In the genomic region with DNA sequence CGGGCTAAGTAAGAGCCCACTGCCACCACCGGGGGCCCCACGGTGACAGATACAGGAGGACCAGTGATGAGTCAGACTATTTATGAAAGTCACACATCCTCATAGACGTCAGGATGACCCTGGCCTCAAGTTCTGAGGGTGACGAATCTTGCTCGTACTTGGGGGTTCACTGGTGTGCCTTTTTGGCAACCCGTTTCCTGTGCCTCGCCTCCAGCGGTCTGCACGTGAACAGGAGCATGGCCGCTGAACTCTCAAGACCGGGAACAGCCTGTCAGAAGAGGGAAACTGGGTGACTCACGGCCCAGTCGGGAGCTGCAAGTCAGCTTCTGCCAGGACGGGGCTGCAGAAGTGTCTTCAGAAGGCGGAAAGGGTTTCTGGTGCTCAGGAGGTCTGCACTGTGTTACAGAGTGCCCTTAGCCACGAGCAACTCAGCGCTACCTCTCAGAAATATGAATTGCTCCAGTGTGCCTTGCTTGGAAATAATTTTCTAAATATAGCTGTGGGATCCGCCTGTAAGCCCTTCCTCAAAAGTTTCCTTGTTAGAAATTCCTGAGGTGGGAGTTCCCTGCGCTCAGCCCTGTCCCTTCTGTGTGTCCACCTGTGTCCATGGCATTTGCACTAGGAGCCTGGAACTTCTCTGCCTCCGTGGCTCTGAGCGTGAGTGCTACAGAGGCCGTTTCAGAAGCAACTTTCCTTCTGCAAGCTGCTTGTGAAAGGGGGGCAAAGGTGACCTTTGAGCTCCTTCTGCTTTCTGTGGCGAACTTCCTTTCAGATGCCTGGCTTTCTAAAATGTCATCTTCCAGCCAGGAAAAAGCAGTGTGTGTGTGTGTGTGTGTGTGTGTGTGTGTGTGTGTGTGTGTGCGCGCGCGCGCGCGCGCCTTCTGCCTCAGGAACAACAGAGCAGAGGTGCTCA, we compare ENCODE assay signal across 8 mouse cellular contexts.
DNase-seq lines count a peak whose midpoint lies in the region; ATAC-seq and TF ChIP-seq lines count a peak whose summit lies in the region.

No protein-coding gene starts in this region.

- in situ Hi-C loops in Patski (cut with MboI; ENCODE audit: low pct_unique_long_range_greater_than_20kb), result no loop called here

- POLR2A ChIA-PET in Patski (lab: Charles Lee), result interaction anchor here (0.7 kb wide), 1 partner anchor 38 kb away, joined by 3 read pairs; no protein-coding TSS in a partner anchor

- peak; percentile 41; the same call in 1 of the 2 replicates for TF ChIP-seq EP300 in liver, postnatal 0 days (IDR thresholded peaks at IDR 0.05; ENCODE audit: low read depth)

- ATAC-seq in Patski, result peak; percentile 44
- ATAC-seq in forebrain, embryonic 16.5 days, result no peak
- peak; percentile 61 for ATAC-seq in intestine, embryonic 16.5 days
- peak; percentile 66 for ATAC-seq in liver, postnatal 0 days
- no peak for ATAC-seq in neural tube, embryonic 14.5 days (ENCODE audit: low read depth)
- no peak for ATAC-seq in erythroid progenitor cell, adult 5-6 weeks (replicated peaks; ENCODE audit: low FRiP score, poor library complexity, severe bottlenecking)

- no peak overlapping the region for H3K4me3 ChIP-seq in forebrain, embryonic 16.5 days (replicated peaks; ENCODE audit: low read length)
- peak overlapping the region; percentile 10; the same call in 1 of the 2 replicates for H3K4me3 ChIP-seq in intestine, embryonic 16.5 days (ENCODE audit: low read length)
- H3K4me3 ChIP-seq in liver, postnatal 0 days (ENCODE audit: low read depth, low read length), result no peak overlapping the region
- H3K4me3 ChIP-seq in neural tube, embryonic 14.5 days (ENCODE audit: low read depth, low read length), result no peak overlapping the region

- CTCF ChIA-PET in Patski (lab: Charles Lee), result interaction anchor here (1.0 to 8.7 kb wide), 4 partner anchors 10 to 134 kb away, joined by 3 to 71 read pairs (median 5); no protein-coding TSS in a partner anchor

- H3K4me1 ChIP-seq in forebrain, embryonic 16.5 days (replicated peaks; ENCODE audit: control insufficient read depth, insufficient read depth, low read length), result peaks cover 3% of the 10 kb centered on the region
- peaks cover 71% of the 10 kb centered on the region for H3K4me1 ChIP-seq in intestine, embryonic 16.5 days (ENCODE audit: control insufficient read depth, insufficient read depth, low read length)
- H3K4me1 ChIP-seq in liver, postnatal 0 days (ENCODE audit: insufficient read depth), result peaks cover 51% of the 10 kb centered on the region
- 0 out of 2 replicates have a peak, but pooled peaks cover 6% of the 10 kb centered on the region for H3K4me1 ChIP-seq in neural tube, embryonic 14.5 days (ENCODE audit: control insufficient read depth, insufficient read depth, low read length)

- no peaks in the 10 kb centered on the region for H3K27me3 ChIP-seq in Patski
- no peaks in the 10 kb centered on the region for H3K27me3 ChIP-seq in forebrain, embryonic 16.5 days (replicated peaks; ENCODE audit: control insufficient read depth, insufficient read depth, low read length)
- H3K27me3 ChIP-seq in intestine, embryonic 16.5 days (replicated peaks; ENCODE audit: control insufficient read depth, insufficient read depth, low read length), result no peaks in the 10 kb centered on the region
- H3K27me3 ChIP-seq in liver, postnatal 0 days (ENCODE audit: insufficient read depth, low read length), result no peaks in the 10 kb centered on the region
- H3K27me3 ChIP-seq in neural tube, embryonic 14.5 days (ENCODE audit: control insufficient read depth, insufficient read depth, low read length), result no peaks in the 10 kb centered on the region

- WGBS in forebrain, embryonic 16.5 days, result 81% methylated on average over 32 of the region's 32 CpGs
- WGBS in intestine, embryonic 16.5 days, result 28% methylated on average over 32 of the region's 32 CpGs
- 20% methylated on average over 32 of the region's 32 CpGs for WGBS in liver, postnatal 0 days (ENCODE audit: insufficient replicate concordance)
- 72% methylated on average over 32 of the region's 32 CpGs for WGBS in neural tube, embryonic 14.5 days

- H3K36me3 ChIP-seq in forebrain, embryonic 16.5 days (ENCODE audit: control insufficient read depth, insufficient read depth), result no peaks in the 10 kb centered on the region
- H3K36me3 ChIP-seq in intestine, embryonic 16.5 days (ENCODE audit: control insufficient read depth, insufficient read depth, low read length), result no peaks in the 10 kb centered on the region
- H3K36me3 ChIP-seq in liver, postnatal 0 days (replicated peaks; ENCODE audit: insufficient read depth, low read length), result no peaks in the 10 kb centered on the region
- H3K36me3 ChIP-seq in neural tube, embryonic 14.5 days (ENCODE audit: control insufficient read depth, insufficient read depth, low read length), result no peaks in the 10 kb centered on the region

- H3K27ac ChIP-seq in forebrain, embryonic 16.5 days (ENCODE audit: low read length), result peak overlapping the region; percentile 38; the same call in 1 of the 2 replicates
- peak overlapping the region; percentile 91 for H3K27ac ChIP-seq in intestine, embryonic 16.5 days (ENCODE audit: low read length)
- peak overlapping the region; percentile 82 for H3K27ac ChIP-seq in liver, postnatal 0 days (ENCODE audit: low read depth)
- H3K27ac ChIP-seq in neural tube, embryonic 14.5 days (ENCODE audit: low read depth, low read length), result peak overlapping the region; percentile 52

- H3K9ac ChIP-seq in forebrain, embryonic 16.5 days (replicated peaks; ENCODE audit: low read depth, low read length), result no peak overlapping the region
- peak overlapping the region; percentile 54 for H3K9ac ChIP-seq in intestine, embryonic 16.5 days (ENCODE audit: low read depth, low read length)
- H3K9ac ChIP-seq in liver, postnatal 0 days (replicated peaks), result no peak overlapping the region
- no peak overlapping the region for H3K9ac ChIP-seq in neural tube, embryonic 14.5 days (replicated peaks; ENCODE audit: low read depth, low read length)

- H3K9me3 ChIP-seq in forebrain, embryonic 16.5 days (ENCODE audit: control insufficient read depth, low read length), result no peaks in the 10 kb centered on the region
- no peaks in the 10 kb centered on the region for H3K9me3 ChIP-seq in intestine, embryonic 16.5 days (ENCODE audit: control insufficient read depth, low read length)
- H3K9me3 ChIP-seq in liver, postnatal 0 days (ENCODE audit: low read length), result no peaks in the 10 kb centered on the region
- H3K9me3 ChIP-seq in neural tube, embryonic 14.5 days (ENCODE audit: control insufficient read depth, low read length), result no peaks in the 10 kb centered on the region

- peak; percentile 56 for DNase-seq in A20 (ENCODE audit: low read depth, low spot score)
- peak; percentile 51 for DNase-seq in Patski (ENCODE audit: low read depth, low spot score)
- DNase-seq in liver, postnatal 0 days, result peak; percentile 65
- no peak for DNase-seq in cerebellum, adult 9-10 months

- no peak for TF ChIP-seq CTCF in Patski (IDR thresholded peaks at IDR 0.05)
- TF ChIP-seq CTCF in liver, postnatal 0 days (IDR thresholded peaks at IDR 0.05; ENCODE audit: low read depth), result no peak; the same call in 1 of the 2 replicates

- no peak overlapping the region for H3K4me2 ChIP-seq in forebrain, embryonic 16.5 days (ENCODE audit: low read length)
- peak overlapping the region; percentile 26 for H3K4me2 ChIP-seq in intestine, embryonic 16.5 days (ENCODE audit: low read depth, low read length)
- H3K4me2 ChIP-seq in liver, postnatal 0 days (ENCODE audit: low read depth, low read length), result peak overlapping the region; percentile 47
- H3K4me2 ChIP-seq in neural tube, embryonic 14.5 days (ENCODE audit: low read depth, low read length), result no peak overlapping the region

Comparison
In these comparisons a context has a peak if more than half of its experiments do, and no peak if none do; other contexts are left out.
1. ATAC-seq: peak in Patski (single experiment), intestine, embryonic 16.5 days (single experiment) and liver, postnatal 0 days (single experiment); none in forebrain, embryonic 16.5 days (single experiment), neural tube, embryonic 14.5 days (single experiment) and erythroid progenitor cell, adult 5-6 weeks (single experiment).
2. H3K27ac ChIP-seq: peak in every context shown above with its lines; median percentile 91 in intestine, embryonic 16.5 days; 82 in liver, postnatal 0 days; 52 in neural tube, embryonic 14.5 days; 38 in forebrain, embryonic 16.5 days.
3. H3K4me2 ChIP-seq: peak in intestine, embryonic 16.5 days (single experiment) and liver, postnatal 0 days (single experiment); none in forebrain, embryonic 16.5 days (single experiment) and neural tube, embryonic 14.5 days (single experiment).